ENCODE assay signal across 12 mouse cellular contexts in genomic region chr4:124052387-124052786, GRCm38 (mm10).
A peak's percentile ranks its signal among the peaks of the same experiment; 100 is the strongest.
DNase-seq lines count a peak whose midpoint lies in the region; ATAC-seq lines count a peak whose summit lies in the region.
"Had no signal": no experiment of that assay in that cellular context is flagged by ENCODE, and none has a peak within 500 bp of the region (broad histone marks: within the 10 kb centered on the region; RNA-seq: fewer than 3 reads in every experiment).

No protein-coding gene starts in this region.

- H3K9ac ChIP-seq in midbrain, embryonic 16.5 days (ENCODE audit: low read depth, low read length), result no peak overlapping the region
- H3K9ac ChIP-seq: embryonic facial prominence, embryonic 15.5 days; limb, embryonic 13.5 days had no signal

- ATAC-seq in cerebellum, adult (ENCODE audit: insufficient number of reproducible peaks, low FRiP score, low TSS enrichment), result no peak
- no peak for ATAC-seq in midbrain, embryonic 16.5 days

- no peaks in the 10 kb centered on the region for H3K36me3 ChIP-seq in midbrain, embryonic 16.5 days (ENCODE audit: control insufficient read depth, insufficient read depth, low read length)
- H3K36me3 ChIP-seq: embryonic facial prominence, embryonic 15.5 days; limb, embryonic 13.5 days had no signal

- DNase-seq in cerebellum, adult 9-10 months, result peak; percentile 8
- DNase-seq in left cerebral cortex, postnatal 14 days (ENCODE audit: low spot score in 2 of 2), result peak; percentile 14 to 23
- DNase-seq in left cerebral cortex, adult 18-20 months (ENCODE audit: low spot score in 2 of 2), result no peak
- DNase-seq in cerebellum, postnatal 14 days, result peak; percentile 15 to 23
- peak; percentile 19 for DNase-seq in lung, postnatal 25 days (ENCODE audit: low spot score)
- no peak for DNase-seq in kidney, adult 9 months
- DNase-seq: heart, postnatal 36 days; kidney, adult 11 months had no signal

- H3K9me3 ChIP-seq in midbrain, embryonic 16.5 days (replicated peaks; ENCODE audit: control insufficient read depth, low read length, poor library complexity, severe bottlenecking), result no peaks in the 10 kb centered on the region
- H3K9me3 ChIP-seq: embryonic facial prominence, embryonic 15.5 days; limb, embryonic 13.5 days had no signal

- H3K4me1 ChIP-seq in midbrain, embryonic 16.5 days (ENCODE audit: control insufficient read depth, insufficient read depth, low read length), result peaks cover 11% of the 10 kb centered on the region
- H3K4me1 ChIP-seq: embryonic facial prominence, embryonic 15.5 days had no signal

- H3K27ac ChIP-seq in midbrain, embryonic 16.5 days (ENCODE audit: low read length), result no peak overlapping the region
- H3K27ac ChIP-seq: embryonic facial prominence, embryonic 15.5 days; limb, embryonic 13.5 days had no signal

- H3K4me2 ChIP-seq in midbrain, embryonic 16.5 days (ENCODE audit: low read length), result no peak overlapping the region
- H3K4me2 ChIP-seq: embryonic facial prominence, embryonic 15.5 days; limb, embryonic 13.5 days had no signal

- no peak overlapping the region for H3K4me3 ChIP-seq in midbrain, embryonic 16.5 days (ENCODE audit: low read depth, low read length)
- H3K4me3 ChIP-seq: embryonic facial prominence, embryonic 15.5 days; limb, embryonic 13.5 days had no signal

- WGBS in midbrain, embryonic 16.5 days, result 71% methylated on average over 2 of the region's 2 CpGs

- intact Hi-C loops in left cerebral cortex, postnatal 14 days (cut with DNase I), result no loop called here

- H3K27me3 ChIP-seq in midbrain, embryonic 16.5 days (ENCODE audit: control insufficient read depth, insufficient read depth, low read depth, low read length), result no peaks in the 10 kb centered on the region
- H3K27me3 ChIP-seq: embryonic facial prominence, embryonic 15.5 days; limb, embryonic 13.5 days had no signal

Comparison
In these comparisons a context has a peak if more than half of its experiments do, and no peak if none do; other contexts are left out.
1. DNase-seq: peak in cerebellum, adult 9-10 months (single experiment), left cerebral cortex, postnatal 14 days (2 of 2), cerebellum, postnatal 14 days (2 of 2) and lung, postnatal 25 days (single experiment); none in left cerebral cortex, adult 18-20 months (0 of 2) and kidney, adult 9 months (single experiment).